Mouse (Mus musculus) intestine, postnatal 0 days (tissue): Measurements from ENCODE around the gene Hic1. TPM values are rescaled to one million over a fixed set of nuclear protein-coding genes. Genes with fewer than 3 reads are reported as not detected.

Experiments
- ATAC-seq: fragments of 200-750 bp; cut with Nextera tagmentation; 2 replicates; pipeline ENCODE4 v1.8.0; 2017; ENCODE audit warnings: mild to moderate bottlenecking, moderate TSS enrichment, moderate library complexity
- H3K27ac ChIP-seq: fragments of 300-500 bp; sonication (generic); 2 replicates; pipeline ENCODE4 v1.5.1; 2014; ENCODE audit warnings: mild to moderate bottlenecking, low read depth, low read length, moderate library complexity
- H3K27me3 ChIP-seq: fragments of 300-500 bp; sonication (generic); replicated peaks from 2 replicates; pipeline ENCODE4 v1.6.1; 2014; ENCODE audit warnings: low read length, mixed read lengths; ENCODE audit not compliant: control insufficient read depth, insufficient read depth
- H3K36me3 ChIP-seq: fragments of 300-500 bp; sonication (generic); 2 replicates; pipeline ENCODE4 v1.6.1; 2014; ENCODE audit warnings: mild to moderate bottlenecking, moderate library complexity; ENCODE audit not compliant: control insufficient read depth, insufficient read depth
- H3K4me1 ChIP-seq: fragments of 300-500 bp; sonication (generic); replicated peaks from 2 replicates; pipeline ENCODE4 v1.6.1; 2014; ENCODE audit warnings: antibody characterized with exemption, low read length, mixed read lengths; ENCODE audit not compliant: control insufficient read depth, insufficient read depth
- H3K4me2 ChIP-seq: fragments of 300-500 bp; sonication (generic); replicated peaks from 2 replicates; pipeline ENCODE4 v1.6.1; 2014; ENCODE audit warnings: low read depth, mild to moderate bottlenecking, moderate library complexity
- H3K4me3 ChIP-seq: fragments of 300-500 bp; sonication (generic); 2 replicates; pipeline ENCODE4 v1.5.1; 2014; ENCODE audit warnings: low read depth, low read length
- H3K9ac ChIP-seq: fragments of 300-500 bp; sonication (generic); 2 replicates; pipeline ENCODE4 v1.6.1; 2014; ENCODE audit warnings: mild to moderate bottlenecking, low read depth, low read length
- H3K9me3 ChIP-seq: fragments of 300-500 bp; sonication (generic); 2 replicates; pipeline ENCODE4 v1.6.1; 2016; ENCODE audit warnings: mixed run types; ENCODE audit not compliant: control insufficient read depth
- CTCF ChIP-seq: sonication (generic); IDR thresholded peaks from 2 replicates; pipeline ENCODE4 v1.5.1; 2016; ENCODE audit warnings: low read depth, mild to moderate bottlenecking, control low read depth, antibody characterized with exemption, moderate library complexity
- WGBS: fragments of 180-500 bp; shearing (Covaris S2); extraction: QIAGEN DNeasy Blood & Tissue Kit; methylation state at CpG from one replicate; pipeline ENCODE4 v1.1.7; 2014; 5-methylcytosine and 5-hydroxymethylcytosine counted together
- polyA plus RNA-seq: library from polyadenylated mRNA; unstranded; fragments of >200 nt; fragmentation: Nextera tagmentation; extraction: Ambion mirVana; gene quantifications from 2 replicates; pipeline ENCODE4 v1.2.1, GENCODE M21; 2015

Hic1 gene
- polyA plus RNA-seq, 1 experiment from 2014 or later, result 8.8 TPM

GRCm38 (mm10) chr11:75194121-75194849 lies 25.0 kb upstream of the Hic1 start:
- Histone ChIP-seq H3K4me2 (peak overlapping the region; percentile 95), H3K36me3 (no peaks in the 10 kb centered on the region), H3K9me3 (no peaks in the 10 kb centered on the region), H3K27ac (no peak overlapping the region), H3K4me3 (peak overlapping the region; percentile 61), H3K27me3 (peaks cover 29% of the 10 kb centered on the region), H3K4me1 (peaks cover 5% of the 10 kb centered on the region; the same call in 1 of the 2 replicates), H3K9ac (peak overlapping the region; percentile 34; the same call in 1 of the 2 replicates)
- WGBS, result under 1% methylated on average over 51 of the region's 52 CpGs
- TF ChIP-seq CTCF, result no peak
- ATAC-seq, result no peak

GRCm38 (mm10) chr11:75193256-75194071 lies 24.1 kb upstream of the Hic1 start, which contains the start of gene Rtn4rl1:
TSS of gene Rtn4rl1 (plus strand) at chr11:75193783.
- Histone ChIP-seq H3K9me3 (no peaks in the 10 kb centered on the region), H3K36me3 (no peaks in the 10 kb centered on the region), H3K9ac (peak within 1 kb of the TSS; percentile 34; the same call in 1 of the 2 replicates), H3K4me3 (peak within 1 kb of the TSS; percentile 61), H3K4me1 (peaks cover 5% of the 10 kb centered on the region; the same call in 1 of the 2 replicates), H3K27me3 (peaks cover 29% of the 10 kb centered on the region), H3K4me2 (peak within 1 kb of the TSS; percentile 95), H3K27ac (no peak within 1 kb of the TSS)
- TF ChIP-seq CTCF, result 0 out of 2 replicates have a peak, but pooled peaks have one; percentile 1
- WGBS, result under 1% methylated on average over 80 of the region's 84 CpGs
- ATAC-seq, result peak; percentile 10; the same call in 1 of the 2 replicates

DNA sequence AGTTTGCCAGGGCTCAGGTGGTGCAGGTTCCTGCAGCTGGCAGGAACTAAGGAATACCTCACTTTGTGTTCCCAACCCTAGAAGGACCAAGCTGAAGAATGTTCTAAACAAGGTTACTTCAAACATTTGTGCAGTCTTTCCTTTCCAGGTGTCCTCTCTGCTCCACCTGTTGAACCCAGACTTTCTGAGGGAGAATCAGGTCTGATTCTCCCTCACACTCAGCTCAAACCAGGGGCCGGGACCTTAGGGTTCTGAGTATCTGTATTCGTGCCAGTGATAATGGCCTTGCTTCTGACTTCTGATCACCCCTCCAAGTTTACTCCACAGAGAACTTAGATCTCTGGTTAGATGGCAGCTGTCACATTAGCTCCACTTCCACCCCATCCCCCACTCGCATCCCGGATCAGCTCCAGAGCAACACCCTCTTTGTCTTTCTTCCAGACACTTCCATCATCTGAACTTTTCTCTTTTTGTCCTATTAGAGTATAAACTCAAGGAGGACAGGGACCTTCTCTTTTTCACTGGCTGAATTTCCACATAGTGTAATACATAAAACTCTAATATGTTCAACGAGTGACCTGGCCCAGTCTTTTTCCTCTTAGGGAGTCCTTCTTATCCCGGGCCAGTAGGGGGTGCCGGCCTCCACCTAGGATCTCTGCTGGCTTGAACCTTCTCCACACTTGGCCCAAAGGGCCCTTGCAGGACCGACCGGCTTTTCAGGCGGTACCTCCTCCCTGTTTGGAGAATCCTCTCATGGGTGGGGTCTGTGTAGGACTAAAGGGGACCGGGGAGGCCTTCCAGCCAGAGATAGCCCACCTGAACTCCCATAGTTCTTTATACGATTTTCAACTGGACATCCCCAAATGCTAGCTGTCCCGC lies 23.3 kb upstream of the Hic1 start:
- peaks cover 5% of the 10 kb centered on the region; the same call in 1 of the 2 replicates for H3K4me1 ChIP-seq
- peak; percentile 94 for TF ChIP-seq CTCF
- no peak overlapping the region for H3K27ac ChIP-seq
- H3K4me2 ChIP-seq, result peak overlapping the region; percentile 95
- H3K4me3 ChIP-seq, result peak overlapping the region; percentile 61
- ATAC-seq, result peak; percentile 54
- 25% methylated on average over 13 of the region's 13 CpGs for WGBS
- H3K27me3 ChIP-seq, result peaks cover 29% of the 10 kb centered on the region
- no peaks in the 10 kb centered on the region for H3K9me3 ChIP-seq
- no peaks in the 10 kb centered on the region for H3K36me3 ChIP-seq
- H3K9ac ChIP-seq, result 0 out of 2 replicates have a peak overlapping the region, but pooled peaks have one; percentile 34

- H3K27ac ChIP-seq, result no peak overlapping the region
- 77% methylated on average over 6 of the region's 6 CpGs for WGBS
- peaks cover 27% of the 10 kb centered on the region for H3K27me3 ChIP-seq
- TF ChIP-seq CTCF, result no peak
- no peak overlapping the region for H3K4me2 ChIP-seq
- peaks cover 5% of the 10 kb centered on the region; the same call in 1 of the 2 replicates for H3K4me1 ChIP-seq
- ATAC-seq, result no peak
- H3K36me3 ChIP-seq, result no peaks in the 10 kb centered on the region
- no peak overlapping the region for H3K9ac ChIP-seq
- no peaks in the 10 kb centered on the region for H3K9me3 ChIP-seq
- no peak overlapping the region for H3K4me3 ChIP-seq
Measured at GRCm38 (mm10) chr11:75191841-75192240, 22.5 kb upstream of the Hic1 start.

DNA sequence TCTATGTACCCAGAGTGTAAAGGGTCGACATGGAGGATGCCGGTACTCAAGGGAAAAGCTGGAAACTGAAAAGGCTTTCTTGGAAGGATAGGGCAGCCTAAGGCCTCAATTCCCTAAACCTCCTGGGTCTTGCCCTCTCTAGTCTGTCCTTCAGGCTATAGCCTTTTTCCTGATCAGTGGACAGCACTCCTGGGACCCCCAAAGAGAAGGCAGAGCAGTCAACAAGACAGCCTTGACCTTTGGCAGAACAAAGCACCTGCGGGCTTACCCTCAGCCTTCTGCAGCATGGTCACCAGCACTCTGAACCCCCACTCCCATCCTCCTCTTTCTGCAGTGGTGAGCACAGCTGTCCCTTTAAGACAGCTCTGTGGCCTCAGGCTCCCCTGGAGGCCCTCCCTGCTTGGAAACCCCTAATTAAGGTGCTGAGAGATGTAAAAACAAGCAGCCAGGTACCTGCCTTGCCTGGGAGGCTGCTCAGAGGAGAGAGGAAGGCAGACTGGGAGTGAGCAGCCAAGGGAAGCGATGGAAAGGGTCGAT lies 21.7 kb upstream of the Hic1 start, which contains the start of gene Dph1:
TSS of gene Dph1 (minus strand) at position 337 of the 537 bp plus-strand sequence.
- peak within 1 kb of the TSS; percentile 96 for H3K4me3 ChIP-seq
- peaks cover 23% of the 10 kb centered on the region for H3K27me3 ChIP-seq
- ATAC-seq, result no peak
- peak within 1 kb of the TSS; percentile 89 for H3K4me2 ChIP-seq
- H3K9ac ChIP-seq, result peak within 1 kb of the TSS; percentile 53
- H3K4me1 ChIP-seq, result peaks cover 5% of the 10 kb centered on the region; the same call in 1 of the 2 replicates
- 60% methylated on average over 5 of the region's 5 CpGs for WGBS
- no peaks in the 10 kb centered on the region for H3K9me3 ChIP-seq
- H3K36me3 ChIP-seq, result no peaks in the 10 kb centered on the region
- no peak within 1 kb of the TSS for H3K27ac ChIP-seq
- TF ChIP-seq CTCF, result no peak
